Mouse (Mus musculus) bone marrow, adult 2 months (tissue): ENCODE measurements at regions not wholly inside any gene's neighbourhood (a gene's known extent, or its start where the extent isn't known, plus 50 kb on each side); places are given as distances from the start of the nearest gene placed in this dataset.

Source experiments
- CTCF ChIP-seq: fragments of 200-500 bp; IDR thresholded peaks from 2 replicates; pipeline ENCODE4 v1.5.1; 2011; ENCODE audit warnings: low read length, control low read depth; ENCODE audit not compliant: control insufficient read depth, insufficient read depth
- POLR2A ChIP-seq: fragments of 200-500 bp; IDR thresholded peaks from 2 replicates; pipeline ENCODE4 v1.6.1; 2011; ENCODE audit warnings: low read depth, mild to moderate bottlenecking, control low read depth, low read length, borderline replicate concordance; ENCODE audit not compliant: control insufficient read depth

GRCm38 (mm10) chr13:30607881-30608280 lies 51.9 kb upstream of the Dusp22 start:
- TF ChIP-seq CTCF (no peak), POLR2A (no peak)
